Mouse (Mus musculus): ENCODE measurements around the gene Clmp. TPM values are rescaled to one million over a fixed set of nuclear protein-coding genes. Genes with fewer than 3 reads are reported as not detected.
"Not testable (repeated sequence)": the region's sequence is repeated elsewhere in the genome, so short reads cannot be mapped to it uniquely, and the experiment has no call there.

The Clmp gene
- polyA plus RNA-seq, 1 experiment = 3.8 TPM

DNA sequence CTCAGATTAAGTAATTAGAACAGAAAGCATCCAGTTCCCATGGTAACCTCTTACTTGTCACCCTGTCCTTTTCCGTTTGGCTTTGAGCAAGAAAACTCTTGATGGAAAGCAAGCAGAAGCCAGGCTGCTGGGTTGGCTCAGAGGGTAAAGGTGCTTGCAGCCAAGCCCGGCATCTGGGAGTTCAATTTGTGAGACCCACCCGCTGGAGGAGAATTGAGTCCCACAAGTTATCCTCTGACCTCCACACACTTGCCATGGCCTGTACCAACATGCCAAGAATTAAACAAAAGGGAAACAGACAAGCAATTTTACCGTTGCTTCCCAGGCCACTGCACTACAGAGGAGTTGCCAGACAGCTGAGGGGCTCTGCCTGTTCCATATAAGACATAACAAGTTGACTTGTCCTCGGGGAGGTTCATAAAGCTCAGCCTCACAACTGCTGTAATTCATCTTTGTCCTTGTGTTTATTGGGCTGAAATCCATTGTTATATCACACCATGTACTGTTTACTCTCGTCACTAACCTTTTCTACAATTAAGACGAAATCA, 80.4 kb downstream of the Clmp start:
- no peak for TF ChIP-seq E2F4 (IDR thresholded peaks at IDR 0.05; ENCODE audit: insufficient read depth)
- TF ChIP-seq MYOG (IDR thresholded peaks at IDR 0.05; ENCODE audit: control insufficient read depth in 1 of 3, insufficient read depth in 1 of 3, insufficient read length in 2 of 3, low read depth in 2 of 3) = no peak
- no peak for TF ChIP-seq USF1 (IDR thresholded peaks at IDR 0.05; ENCODE audit: low read depth)
- TF ChIP-seq REST (IDR thresholded peaks at IDR 0.05; ENCODE audit: insufficient read depth, insufficient read length) = no peak
- no peak for TF ChIP-seq MAX (IDR thresholded peaks at IDR 0.05; ENCODE audit: low read depth)
- no peak for TF ChIP-seq TCF12 (IDR thresholded peaks at IDR 0.05; ENCODE audit: insufficient read depth, poor library complexity, severe bottlenecking)
- no peak for TF ChIP-seq MYOD1 (IDR thresholded peaks at IDR 0.05; ENCODE audit: control insufficient read depth in 1 of 3, insufficient read length in 2 of 3, low read depth in 2 of 3)
- TF ChIP-seq POLR2AphosphoS2 (IDR thresholded peaks at IDR 0.05; ENCODE audit: insufficient read length, low read depth) = no peak
- TF ChIP-seq SRF (IDR thresholded peaks at IDR 0.05; ENCODE audit: control insufficient read depth, insufficient read length, low read depth) = no peak
- no peak for TF ChIP-seq CEBPB (IDR thresholded peaks at IDR 0.05; ENCODE audit: insufficient read depth, poor library complexity, severe bottlenecking)
- no peak for TF ChIP-seq POLR2A (IDR thresholded peaks at IDR 0.05; ENCODE audit: insufficient read length, low read depth)
- no peak for TF ChIP-seq TCF3 (IDR thresholded peaks at IDR 0.05; ENCODE audit: insufficient read length, low read depth)
- Histone ChIP-seq H3ac (ENCODE audit: control insufficient read depth, insufficient read length) (no peak overlapping the region), H3K27me3 (ENCODE audit: control insufficient read depth, insufficient read depth, insufficient read length) (no peaks in the 10 kb centered on the region), H3K4me3 (no peak overlapping the region), H3K36me3 (ENCODE audit: control insufficient read depth, insufficient read depth) (no peaks in the 10 kb centered on the region), H3K4me2 (ENCODE audit: low read depth) (no peak overlapping the region), H3K79me2 (ENCODE audit: control insufficient read depth, insufficient read depth) (no peaks in the 10 kb centered on the region)

DNA sequence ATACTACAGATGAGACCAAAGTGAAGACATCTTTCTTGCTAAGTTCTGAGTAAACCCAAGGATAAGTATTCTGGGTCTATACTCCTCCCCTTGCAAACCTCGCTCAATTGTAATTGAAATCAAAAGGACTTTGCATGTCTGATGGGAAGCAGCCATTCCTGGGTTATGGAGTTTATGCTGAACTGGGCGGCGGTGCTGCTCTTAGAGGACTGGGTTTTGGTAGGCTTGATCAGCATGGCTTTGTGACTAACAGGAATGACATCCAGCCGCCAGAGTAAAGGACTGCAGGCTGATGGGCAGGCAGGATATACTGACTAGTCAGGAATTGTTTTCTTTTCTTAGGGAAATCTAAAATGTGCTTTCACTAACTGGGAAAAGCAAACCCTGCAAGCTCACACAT, 82.2 kb downstream of the Clmp start:
- H3ac ChIP-seq (ENCODE audit: control insufficient read depth, insufficient read length) = no peak overlapping the region
- no peak overlapping the region for H3K4me2 ChIP-seq (ENCODE audit: low read depth)
- H3K36me3 ChIP-seq (ENCODE audit: control insufficient read depth, insufficient read depth) = no peaks in the 10 kb centered on the region
- no peak overlapping the region for H3K4me3 ChIP-seq
- no peaks in the 10 kb centered on the region for H3K79me2 ChIP-seq (ENCODE audit: control insufficient read depth, insufficient read depth)
- TF ChIP-seq MYOD1 (IDR thresholded peaks at IDR 0.05; ENCODE audit: control insufficient read depth in 1 of 3, insufficient read length in 2 of 3, low read depth in 2 of 3) = no peak
- TF ChIP-seq POLR2A (IDR thresholded peaks at IDR 0.05; ENCODE audit: insufficient read length, low read depth) = no peak
- no peak for TF ChIP-seq USF1 (IDR thresholded peaks at IDR 0.05; ENCODE audit: low read depth)
- TF ChIP-seq MYOG (IDR thresholded peaks at IDR 0.05; ENCODE audit: control insufficient read depth in 1 of 3, insufficient read depth in 1 of 3, insufficient read length in 2 of 3, low read depth in 2 of 3) = no peak
- TF ChIP-seq REST (IDR thresholded peaks at IDR 0.05; ENCODE audit: insufficient read depth, insufficient read length) = no peak
- TF ChIP-seq CEBPB (IDR thresholded peaks at IDR 0.05; ENCODE audit: insufficient read depth, poor library complexity, severe bottlenecking) = no peak
- no peak for TF ChIP-seq E2F4 (IDR thresholded peaks at IDR 0.05; ENCODE audit: insufficient read depth)
- no peak for TF ChIP-seq MAX (IDR thresholded peaks at IDR 0.05; ENCODE audit: low read depth)
- no peak for TF ChIP-seq TCF3 (IDR thresholded peaks at IDR 0.05; ENCODE audit: insufficient read length, low read depth)
- no peaks in the 10 kb centered on the region for H3K27me3 ChIP-seq (ENCODE audit: control insufficient read depth, insufficient read depth, insufficient read length)

GRCm38 (mm10) chr9:40772246-40772645, 86.5 kb downstream of the Clmp start:
- no peaks in the 10 kb centered on the region for H3K79me2 ChIP-seq (ENCODE audit: control insufficient read depth, insufficient read depth)
- H3K27me3 ChIP-seq (ENCODE audit: control insufficient read depth, insufficient read depth, insufficient read length) = no peaks in the 10 kb centered on the region
- no peak overlapping the region for H3ac ChIP-seq (ENCODE audit: control insufficient read depth, insufficient read length)
- TF ChIP-seq MYOD1 (IDR thresholded peaks at IDR 0.05; ENCODE audit: control insufficient read depth in 1 of 3, insufficient read length in 2 of 3, low read depth in 2 of 3) (peak in 1 of 3 experiments; percentile 10), POLR2A (IDR thresholded peaks at IDR 0.05; ENCODE audit: insufficient read length, low read depth) (no peak)
- no peaks in the 10 kb centered on the region for H3K36me3 ChIP-seq (ENCODE audit: control insufficient read depth, insufficient read depth)
- no peak overlapping the region for H3K4me3 ChIP-seq
- H3K4me2 ChIP-seq (ENCODE audit: low read depth) = no peak overlapping the region

GRCm38 (mm10) chr9:40773142-40773541, 87.4 kb downstream of the Clmp start:
- not testable (repeated sequence) for H3K4me3 ChIP-seq; H3K79me2 ChIP-seq (ENCODE audit: control insufficient read depth, insufficient read depth); H3K4me2 ChIP-seq (ENCODE audit: low read depth); H3K27me3 ChIP-seq (ENCODE audit: control insufficient read depth, insufficient read depth, insufficient read length); H3ac ChIP-seq (ENCODE audit: control insufficient read depth, insufficient read length); H3K36me3 ChIP-seq (ENCODE audit: control insufficient read depth, insufficient read depth)

DNA sequence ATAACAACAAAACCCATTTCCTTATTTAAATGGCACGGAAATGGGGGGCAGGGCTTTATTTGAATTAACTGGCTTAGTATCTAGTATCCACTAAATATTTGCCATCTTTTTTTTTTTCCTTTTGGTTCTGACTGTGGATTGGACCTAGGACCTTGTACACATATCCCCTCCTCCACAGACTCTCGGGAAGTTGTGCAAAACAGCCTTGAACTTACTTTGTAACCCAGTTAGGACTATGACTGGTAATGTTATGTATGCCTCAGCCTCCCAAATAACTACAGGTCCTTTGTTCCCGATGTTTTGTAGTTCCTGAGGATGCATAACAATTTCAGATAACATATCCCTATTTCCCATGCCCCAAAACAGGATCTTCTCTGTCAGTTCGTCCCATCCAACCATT, 88.1 kb downstream of the Clmp start:
- Histone ChIP-seq H3K36me3 (ENCODE audit: control insufficient read depth, insufficient read depth) (no peaks in the 10 kb centered on the region), H3K4me2 (ENCODE audit: low read depth) (no peak overlapping the region), H3K27me3 (ENCODE audit: control insufficient read depth, insufficient read depth, insufficient read length) (no peaks in the 10 kb centered on the region)

More for the DNA sequence above, 88.1 kb downstream of the Clmp start:
- H3K4me3 ChIP-seq = no peak overlapping the region
- H3K79me2 ChIP-seq (ENCODE audit: control insufficient read depth, insufficient read depth) = no peaks in the 10 kb centered on the region
- TF ChIP-seq SRF (IDR thresholded peaks at IDR 0.05; ENCODE audit: control insufficient read depth, insufficient read length, low read depth) (no peak), REST (IDR thresholded peaks at IDR 0.05; ENCODE audit: insufficient read depth, insufficient read length) (no peak), E2F4 (IDR thresholded peaks at IDR 0.05; ENCODE audit: insufficient read depth) (no peak), CEBPB (IDR thresholded peaks at IDR 0.05; ENCODE audit: insufficient read depth, poor library complexity, severe bottlenecking) (no peak), MYOG (IDR thresholded peaks at IDR 0.05; ENCODE audit: control insufficient read depth in 1 of 3, insufficient read depth in 1 of 3, insufficient read length in 2 of 3, low read depth in 2 of 3) (no peak), TCF3 (IDR thresholded peaks at IDR 0.05; ENCODE audit: insufficient read length, low read depth) (no peak), USF1 (IDR thresholded peaks at IDR 0.05; ENCODE audit: low read depth) (no peak), MYOD1 (IDR thresholded peaks at IDR 0.05; ENCODE audit: control insufficient read depth in 1 of 3, insufficient read length in 2 of 3, low read depth in 2 of 3) (no peak), POLR2AphosphoS2 (IDR thresholded peaks at IDR 0.05; ENCODE audit: insufficient read length, low read depth) (no peak), MAX (IDR thresholded peaks at IDR 0.05; ENCODE audit: low read depth) (no peak), POLR2A (IDR thresholded peaks at IDR 0.05; ENCODE audit: insufficient read length, low read depth) (no peak), TCF12 (IDR thresholded peaks at IDR 0.05; ENCODE audit: insufficient read depth, poor library complexity, severe bottlenecking) (no peak)
- no peak overlapping the region for H3ac ChIP-seq (ENCODE audit: control insufficient read depth, insufficient read length)

Data from myocyte (in vitro differentiated cells).